Mouse (Mus musculus): ENCODE results near the gene Mrps33. TPM values are rescaled to one million over a fixed set of nuclear protein-coding genes. Genes with fewer than 3 reads are reported as not detected.
A peak's percentile ranks its signal among the peaks of the same experiment; 100 is the strongest.

The Mrps33 gene
- total RNA-seq, 1 experiment: 88.6 TPM

GRCm38 (mm10) chr6:39785944-39786343 is 24.8 kb downstream of the Mrps33 start:
- in situ Hi-C loops (cut with MboI; ENCODE audit: low sequenced_read_pairs in 2 of 2, unreplicated experiment in 2 of 2): loop anchor here in 1 of 2 experiments (10.0 to 25.0 kb wide), 2 partner anchors 211 to 324 kb away; partner anchors contain the start of gene Adck2
- Histone ChIP-seq H3K9me3 (ENCODE audit: control insufficient read depth, insufficient read depth, low read depth, low read length) (no peaks in the 10 kb centered on the region), H3K36me3 (ENCODE audit: control insufficient read depth, insufficient read depth, low read length, poor library complexity, severe bottlenecking) (no peaks in the 10 kb centered on the region), H3K4me1 (ENCODE audit: control insufficient read depth in 2 of 2, insufficient read depth in 2 of 2, low read length in 2 of 2, poor library complexity in 1 of 2) (peaks cover 0 to 5% of the 10 kb centered on the region in 2 experiments; a peak in 2 of 4 replicates), H3K27ac (ENCODE audit: insufficient read depth, low read depth, low read length, poor library complexity, severe bottlenecking) (no peak overlapping the region), H3K4me3 (ENCODE audit: insufficient read depth in 1 of 2, low read depth in 1 of 2, low read length in 2 of 2, poor library complexity in 1 of 2, severe bottlenecking in 1 of 2) (no peak overlapping the region), H3K9ac (ENCODE audit: insufficient read depth, low read depth, low read length, poor library complexity, severe bottlenecking) (no peak overlapping the region)
- TF ChIP-seq ZC3H11A (IDR thresholded peaks at IDR 0.05; ENCODE audit: borderline replicate concordance, low read depth, low read length) (no peak), MAFK (IDR thresholded peaks at IDR 0.05; ENCODE audit: insufficient read depth, low read depth, low read length) (no peak), ZNF384 (IDR thresholded peaks at IDR 0.05; ENCODE audit: low read depth, low read length) (no peak), CHD2 (IDR thresholded peaks at IDR 0.05; ENCODE audit: low read depth, low read length) (no peak)
- DNase-seq (ENCODE audit: low read depth, low spot score): no peak

DNA sequence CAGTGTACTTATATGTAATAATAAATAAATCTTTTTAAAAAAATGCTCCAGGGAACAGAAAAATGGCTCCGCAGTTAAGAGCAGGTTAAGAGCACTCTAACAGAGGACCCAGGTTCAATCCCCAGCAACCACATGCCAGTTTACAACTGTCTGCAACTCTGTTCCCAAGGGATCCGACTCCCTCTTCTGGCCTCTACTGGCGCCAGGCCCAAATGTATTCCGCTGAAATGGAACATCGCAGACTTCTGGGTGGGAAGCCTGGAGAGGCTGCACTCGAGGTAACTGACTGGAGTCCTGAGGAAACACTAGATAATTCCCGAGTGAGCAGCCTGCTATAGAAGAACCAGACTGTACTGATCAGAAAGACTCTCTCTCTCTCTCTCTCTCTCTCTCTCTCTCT is 27.3 kb downstream of the Mrps33 start:
- Histone ChIP-seq H3K27ac (ENCODE audit: insufficient read depth, low read depth, low read length, poor library complexity, severe bottlenecking) (no peak overlapping the region), H3K9ac (ENCODE audit: insufficient read depth, low read depth, low read length, poor library complexity, severe bottlenecking) (no peak overlapping the region), H3K36me3 (ENCODE audit: control insufficient read depth, insufficient read depth, low read length, poor library complexity, severe bottlenecking) (no peaks in the 10 kb centered on the region), H3K4me1 (ENCODE audit: control insufficient read depth in 2 of 2, insufficient read depth in 2 of 2, low read length in 2 of 2, poor library complexity in 1 of 2) (peaks cover 2 to 9% of the 10 kb centered on the region in 2 experiments; a peak in 2 of 4 replicates), H3K4me3 (ENCODE audit: insufficient read depth in 1 of 2, low read depth in 1 of 2, low read length in 2 of 2, poor library complexity in 1 of 2, severe bottlenecking in 1 of 2) (no peak overlapping the region), H3K9me3 (ENCODE audit: control insufficient read depth, insufficient read depth, low read depth, low read length) (no peaks in the 10 kb centered on the region)
- DNase-seq (ENCODE audit: low read depth, low spot score): no peak
- TF ChIP-seq ZC3H11A (IDR thresholded peaks at IDR 0.05; ENCODE audit: borderline replicate concordance, low read depth, low read length) (no peak), CHD2 (IDR thresholded peaks at IDR 0.05; ENCODE audit: low read depth, low read length) (no peak), MAFK (IDR thresholded peaks at IDR 0.05; ENCODE audit: insufficient read depth, low read depth, low read length) (no peak)
- in situ Hi-C loops (cut with MboI; ENCODE audit: low sequenced_read_pairs in 2 of 2, unreplicated experiment in 2 of 2): loop anchor here in 1 of 2 experiments (10.0 to 25.0 kb wide), 2 partner anchors 209 to 321 kb away; partner anchors contain the start of gene Adck2

DNA sequence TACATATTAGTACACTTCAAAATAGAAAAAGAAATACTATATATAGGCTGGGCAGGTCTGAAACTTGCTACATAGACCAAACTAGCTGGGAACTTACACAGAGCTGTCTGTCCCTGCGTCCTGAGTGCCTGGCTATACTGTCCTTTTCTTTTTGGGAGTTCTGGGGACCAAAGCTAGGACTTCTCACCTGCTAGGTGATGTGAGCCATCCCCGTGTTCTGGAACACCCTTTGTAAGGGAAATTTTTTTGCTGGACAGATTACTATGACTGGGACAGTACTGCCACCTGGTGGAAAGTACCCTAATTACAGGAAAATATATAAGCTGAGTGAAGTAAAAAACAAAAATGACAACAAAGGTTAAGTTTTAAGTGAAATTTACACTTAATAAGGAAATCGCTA is 28.2 kb downstream of the Mrps33 start:
- Histone ChIP-seq H3K9ac (ENCODE audit: insufficient read depth, low read depth, low read length, poor library complexity, severe bottlenecking) (no peak overlapping the region), H3K4me1 (ENCODE audit: control insufficient read depth in 2 of 2, insufficient read depth in 2 of 2, low read length in 2 of 2, poor library complexity in 1 of 2) (peaks cover 2 to 9% of the 10 kb centered on the region in 2 experiments; a peak in 2 of 4 replicates), H3K27ac (ENCODE audit: insufficient read depth, low read depth, low read length, poor library complexity, severe bottlenecking) (no peak overlapping the region), H3K4me3 (ENCODE audit: insufficient read depth in 1 of 2, low read depth in 1 of 2, low read length in 2 of 2, poor library complexity in 1 of 2, severe bottlenecking in 1 of 2) (no peak overlapping the region), H3K36me3 (ENCODE audit: control insufficient read depth, insufficient read depth, low read length, poor library complexity, severe bottlenecking) (no peaks in the 10 kb centered on the region), H3K9me3 (ENCODE audit: control insufficient read depth, insufficient read depth, low read depth, low read length) (no peaks in the 10 kb centered on the region)
- TF ChIP-seq HCFC1 (IDR thresholded peaks at IDR 0.05; ENCODE audit: borderline replicate concordance, insufficient read depth, low read length) (no peak), ZNF384 (IDR thresholded peaks at IDR 0.05; ENCODE audit: low read depth, low read length) (peak; percentile 56; the same call in 1 of the 2 replicates), MAFK (IDR thresholded peaks at IDR 0.05; ENCODE audit: insufficient read depth, low read depth, low read length) (no peak), CHD2 (IDR thresholded peaks at IDR 0.05; ENCODE audit: low read depth, low read length) (no peak), ZC3H11A (IDR thresholded peaks at IDR 0.05; ENCODE audit: borderline replicate concordance, low read depth, low read length) (peak; percentile 75; the same call in 1 of the 2 replicates)
- in situ Hi-C loops (cut with MboI; ENCODE audit: low sequenced_read_pairs in 2 of 2, unreplicated experiment in 2 of 2): loop anchor here in 1 of 2 experiments (10.0 to 25.0 kb wide), 2 partner anchors 208 to 320 kb away; partner anchors contain the start of gene Adck2
- peak; percentile 64 for DNase-seq (ENCODE audit: low read depth, low spot score)

GRCm38 (mm10) chr6:39781766-39782530 is 28.8 kb downstream of the Mrps33 start:
- DNase-seq (ENCODE audit: low read depth, low spot score): no peak
- peak overlapping the region; percentile 97 for H3K27ac ChIP-seq (ENCODE audit: insufficient read depth, low read depth, low read length, poor library complexity, severe bottlenecking)
- in situ Hi-C loops (cut with MboI; ENCODE audit: low sequenced_read_pairs in 2 of 2, unreplicated experiment in 2 of 2): loop anchor here in 1 of 2 experiments (10.0 to 25.0 kb wide), 2 partner anchors 207 to 320 kb away; partner anchors contain the start of gene Adck2
- peaks cover 2 to 9% of the 10 kb centered on the region in 2 experiments; a peak in 2 of 4 replicates for H3K4me1 ChIP-seq (ENCODE audit: control insufficient read depth in 2 of 2, insufficient read depth in 2 of 2, low read length in 2 of 2, poor library complexity in 1 of 2)
- no peak for TF ChIP-seq HCFC1 (IDR thresholded peaks at IDR 0.05; ENCODE audit: borderline replicate concordance, insufficient read depth, low read length)
- TF ChIP-seq MAFK (IDR thresholded peaks at IDR 0.05; ENCODE audit: insufficient read depth, low read depth, low read length): no peak
- no peak for TF ChIP-seq CHD2 (IDR thresholded peaks at IDR 0.05; ENCODE audit: low read depth, low read length)
- no peak for TF ChIP-seq ZNF384 (IDR thresholded peaks at IDR 0.05; ENCODE audit: low read depth, low read length)
- TF ChIP-seq ZC3H11A (IDR thresholded peaks at IDR 0.05; ENCODE audit: borderline replicate concordance, low read depth, low read length): no peak
- H3K9me3 ChIP-seq (ENCODE audit: control insufficient read depth, insufficient read depth, low read depth, low read length): no peaks in the 10 kb centered on the region
- H3K9ac ChIP-seq (ENCODE audit: insufficient read depth, low read depth, low read length, poor library complexity, severe bottlenecking): peak overlapping the region; percentile 55
- H3K36me3 ChIP-seq (ENCODE audit: control insufficient read depth, insufficient read depth, low read length, poor library complexity, severe bottlenecking): no peaks in the 10 kb centered on the region
- peak overlapping the region; percentile 18 to 55; a peak in 3 of 4 replicates for H3K4me3 ChIP-seq (ENCODE audit: insufficient read depth in 1 of 2, low read depth in 1 of 2, low read length in 2 of 2, poor library complexity in 1 of 2, severe bottlenecking in 1 of 2)

Measured in ES-E14 (cell line).